Mouse (Mus musculus): ENCODE measurements around the gene Med21. TPM values are rescaled to one million over a fixed set of nuclear protein-coding genes. Genes with fewer than 3 reads are reported as not detected.

Med21 gene
- polyA plus RNA-seq, 1 experiment from 2014 or later: 130 TPM

GRCm38 (mm10) chr6:146629781-146630756 is 12.3 kb upstream of the Med21 start:
- WGBS: 81% methylated on average over 9 of the region's 9 CpGs
- Histone ChIP-seq H3K9me3 (no peaks in the 10 kb centered on the region), H3K27ac (no peak overlapping the region), H3K36me3 (no peaks in the 10 kb centered on the region), H3K4me2 (replicated peaks) (no peak overlapping the region), H3K9ac (no peak overlapping the region), H3K4me3 (no peak overlapping the region), H3K27me3 (no peaks in the 10 kb centered on the region), H3K4me1 (peaks cover 17% of the 10 kb centered on the region)
- no peak for ATAC-seq (ENCODE audit: insufficient number of reproducible peaks, insufficient read depth, low FRiP score, low TSS enrichment)

DNA sequence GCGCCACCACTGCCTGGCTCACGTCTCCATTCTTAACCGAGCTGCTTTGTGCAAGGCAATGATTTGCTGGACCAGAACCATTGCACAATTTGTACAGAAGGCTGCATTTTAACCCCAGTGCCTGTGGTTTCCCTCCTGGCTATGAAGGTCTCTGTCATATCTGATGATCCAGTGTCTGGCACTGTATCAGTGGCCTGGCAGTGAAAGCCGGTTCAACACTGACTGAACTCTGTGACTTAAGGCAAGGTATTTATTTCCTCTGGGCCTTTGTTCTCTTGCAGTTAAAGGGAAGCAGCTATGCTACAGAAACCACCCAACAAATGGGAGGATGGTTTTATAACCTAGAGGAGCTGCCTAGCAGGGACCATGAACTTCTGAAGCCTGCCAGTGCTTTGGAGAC is 11.4 kb upstream of the Med21 start:
- no peaks in the 10 kb centered on the region for H3K27me3 ChIP-seq

GRCm38 (mm10) chr6:146631847-146632246 is 10.5 kb upstream of the Med21 start:
- Histone ChIP-seq H3K27ac (no peak overlapping the region), H3K4me3 (no peak overlapping the region), H3K4me1 (peaks cover 17% of the 10 kb centered on the region), H3K9ac (no peak overlapping the region), H3K36me3 (no peaks in the 10 kb centered on the region), H3K4me2 (replicated peaks) (no peak overlapping the region), H3K27me3 (no peaks in the 10 kb centered on the region), H3K9me3 (no peaks in the 10 kb centered on the region)
- no peak for ATAC-seq (ENCODE audit: insufficient number of reproducible peaks, insufficient read depth, low FRiP score, low TSS enrichment)
- WGBS: 75% methylated on average over 8 of the region's 8 CpGs

More for the DNA sequence above, 11.4 kb upstream of the Med21 start:
- H3K4me2 ChIP-seq (replicated peaks): no peak overlapping the region
- no peaks in the 10 kb centered on the region for H3K36me3 ChIP-seq
- H3K27ac ChIP-seq: no peak overlapping the region
- no peak overlapping the region for H3K9ac ChIP-seq
- H3K4me1 ChIP-seq: peaks cover 17% of the 10 kb centered on the region
- H3K4me3 ChIP-seq: no peak overlapping the region
- ATAC-seq (ENCODE audit: insufficient number of reproducible peaks, insufficient read depth, low FRiP score, low TSS enrichment): no peak
- 90% methylated on average over 4 of the region's 4 CpGs for WGBS
- H3K9me3 ChIP-seq: no peaks in the 10 kb centered on the region

- H3K9me3 ChIP-seq: no peaks in the 10 kb centered on the region
- no peaks in the 10 kb centered on the region for H3K36me3 ChIP-seq
- no peak overlapping the region for H3K4me3 ChIP-seq
- H3K4me2 ChIP-seq (replicated peaks): no peak overlapping the region
- WGBS: 71% methylated on average over 9 of the region's 9 CpGs
- no peak for ATAC-seq (ENCODE audit: insufficient number of reproducible peaks, insufficient read depth, low FRiP score, low TSS enrichment)
- no peak overlapping the region for H3K9ac ChIP-seq
- H3K27me3 ChIP-seq: no peaks in the 10 kb centered on the region
- H3K27ac ChIP-seq: no peak overlapping the region
- H3K4me1 ChIP-seq: peaks cover 17% of the 10 kb centered on the region
Observed at GRCm38 (mm10) chr6:146632403-146632802, 9.9 kb upstream of the Med21 start.

GRCm38 (mm10) chr6:146633097-146633496 is 9.2 kb upstream of the Med21 start:
- WGBS: 43% methylated on average over 8 of the region's 8 CpGs
- ATAC-seq (ENCODE audit: insufficient number of reproducible peaks, insufficient read depth, low FRiP score, low TSS enrichment): no peak
- H3K9ac ChIP-seq: peak overlapping the region; percentile 78
- no peaks in the 10 kb centered on the region for H3K27me3 ChIP-seq
- H3K27ac ChIP-seq: no peak overlapping the region
- no peaks in the 10 kb centered on the region for H3K9me3 ChIP-seq
- H3K36me3 ChIP-seq: no peaks in the 10 kb centered on the region
- H3K4me1 ChIP-seq: peaks cover 17% of the 10 kb centered on the region
- H3K4me3 ChIP-seq: peak overlapping the region; percentile 73
- peak overlapping the region; percentile 61 for H3K4me2 ChIP-seq (replicated peaks)

DNA sequence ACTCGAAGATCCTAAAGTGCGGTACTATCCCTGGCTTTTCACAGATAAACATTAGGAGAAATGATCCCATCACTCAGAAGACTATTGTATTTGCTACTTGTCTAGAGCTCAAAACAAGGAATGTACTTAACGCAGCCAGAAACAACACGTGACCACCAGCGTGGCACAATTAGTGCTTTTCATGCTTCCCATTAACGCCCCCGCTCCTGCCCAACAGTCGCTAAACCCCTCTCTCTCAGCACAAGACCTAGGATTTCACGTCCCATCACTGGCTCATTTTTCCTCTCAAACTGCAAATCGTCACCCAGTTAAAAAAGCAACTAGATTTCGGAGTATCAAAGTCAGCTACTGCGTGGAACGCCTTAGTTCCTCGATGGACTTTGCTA is 8.7 kb upstream of the Med21 start:
- peak overlapping the region; percentile 78 for H3K9ac ChIP-seq
- peak overlapping the region; percentile 83; the same call in 1 of the 2 replicates for H3K27ac ChIP-seq
- H3K27me3 ChIP-seq: no peaks in the 10 kb centered on the region
- H3K4me2 ChIP-seq (replicated peaks): peak overlapping the region; percentile 61
- H3K4me3 ChIP-seq: peak overlapping the region; percentile 73
- no peak for ATAC-seq (ENCODE audit: insufficient number of reproducible peaks, insufficient read depth, low FRiP score, low TSS enrichment)
- no peaks in the 10 kb centered on the region for H3K9me3 ChIP-seq
- H3K4me1 ChIP-seq: peaks cover 17% of the 10 kb centered on the region
- WGBS: 11% methylated on average over 14 of the region's 14 CpGs
- no peaks in the 10 kb centered on the region for H3K36me3 ChIP-seq

DNA sequence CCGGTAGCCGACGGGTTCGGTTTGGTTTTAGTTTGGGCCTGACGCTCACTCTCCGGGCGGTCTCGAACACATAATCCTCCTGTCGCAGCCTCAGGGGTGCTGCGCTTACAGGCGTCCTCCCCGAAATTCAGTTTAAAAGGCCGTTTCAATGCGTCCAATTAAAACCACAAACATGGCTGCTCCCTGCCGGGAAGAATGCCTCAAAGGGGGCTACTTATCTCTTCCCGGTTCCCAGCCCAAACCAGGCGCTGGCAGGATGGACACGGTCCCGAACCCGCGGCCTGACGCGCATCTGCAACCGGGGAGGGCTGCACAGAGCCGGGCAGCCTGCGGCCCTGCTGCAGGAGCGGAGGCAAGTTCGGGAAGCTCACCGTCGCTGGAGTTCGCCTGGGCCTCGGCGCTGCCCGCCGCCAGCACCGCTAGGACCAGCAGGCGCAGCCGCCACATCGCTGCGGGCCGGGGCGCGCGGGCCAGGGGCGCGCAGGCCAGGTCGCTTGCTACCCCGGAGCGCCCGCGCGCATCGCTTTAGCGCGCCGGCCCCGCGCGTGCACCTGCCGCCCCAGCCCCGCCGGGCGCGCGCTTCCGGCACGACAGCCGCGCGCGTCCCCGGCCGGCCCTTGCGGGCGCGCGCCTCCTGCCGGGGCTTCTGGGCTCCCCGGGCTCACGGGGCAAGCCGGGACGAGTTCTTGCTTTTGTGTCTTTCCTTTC is 8.2 kb upstream of the Med21 start:
- Histone ChIP-seq H3K9me3 (no peaks in the 10 kb centered on the region), H3K4me2 (replicated peaks) (peak overlapping the region; percentile 61), H3K9ac (peak overlapping the region; percentile 78), H3K36me3 (no peaks in the 10 kb centered on the region), H3K4me1 (peaks cover 17% of the 10 kb centered on the region), H3K4me3 (peak overlapping the region; percentile 73), H3K27me3 (no peaks in the 10 kb centered on the region), H3K27ac (peak overlapping the region; percentile 83)
- under 1% methylated on average over 70 of the region's 82 CpGs for WGBS
- peak; percentile 82 for ATAC-seq (ENCODE audit: insufficient number of reproducible peaks, insufficient read depth, low FRiP score, low TSS enrichment)

DNA sequence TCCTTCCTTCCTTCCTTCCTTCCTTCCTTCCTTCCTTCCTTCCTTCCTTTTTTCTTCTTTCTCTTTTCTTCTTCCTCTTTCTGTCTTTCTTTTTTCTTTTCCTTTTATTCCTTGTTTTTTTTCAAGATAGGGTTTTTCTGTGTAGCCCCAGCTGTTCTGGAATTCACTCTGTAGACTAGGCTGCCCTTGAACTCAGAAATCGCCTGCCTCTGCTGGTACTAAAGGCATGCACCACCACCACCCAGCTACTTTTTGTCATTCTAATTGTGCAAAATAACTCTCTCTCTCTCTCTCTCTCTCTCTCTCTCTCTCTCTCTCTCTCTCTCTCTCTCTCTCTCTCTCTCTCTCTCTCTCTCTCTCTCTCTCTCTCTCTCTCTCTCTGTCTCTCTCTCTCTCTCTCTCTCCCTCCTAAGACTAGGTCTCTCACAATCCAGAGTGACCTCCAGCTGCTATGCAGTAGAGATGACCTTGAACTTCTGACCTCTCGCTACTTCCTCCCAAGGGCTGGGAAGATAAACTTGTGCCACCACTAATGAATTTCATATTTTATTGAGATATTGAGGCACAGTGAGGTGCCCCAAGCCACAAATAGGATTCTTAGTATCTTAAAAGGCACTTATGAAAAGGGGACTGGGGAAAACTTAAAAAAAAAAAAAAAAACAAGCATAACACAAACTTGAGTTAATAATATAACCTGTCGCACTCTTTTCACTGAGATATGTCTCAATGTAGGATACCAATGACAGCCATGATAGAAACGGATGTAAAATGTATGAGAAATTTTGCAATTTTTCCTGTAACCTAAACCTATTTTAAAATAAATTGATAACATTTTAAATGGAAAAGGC is 7.4 kb upstream of the Med21 start:
- H3K27me3 ChIP-seq: no peaks in the 10 kb centered on the region
- peak overlapping the region; percentile 73; the same call in 1 of the 2 replicates for H3K4me3 ChIP-seq
- ATAC-seq (ENCODE audit: insufficient number of reproducible peaks, insufficient read depth, low FRiP score, low TSS enrichment): no peak
- H3K4me1 ChIP-seq: peaks cover 17% of the 10 kb centered on the region
- H3K9me3 ChIP-seq: no peaks in the 10 kb centered on the region
- H3K9ac ChIP-seq: 0 out of 2 replicates have a peak overlapping the region, but pooled peaks have one; percentile 78
- WGBS: 57% methylated on average over 4 of the region's 4 CpGs
- H3K4me2 ChIP-seq (replicated peaks): peak overlapping the region; percentile 61
- no peaks in the 10 kb centered on the region for H3K36me3 ChIP-seq
- H3K27ac ChIP-seq: no peak overlapping the region

GRCm38 (mm10) chr6:146636482-146636881 is 5.9 kb upstream of the Med21 start:
- no peak overlapping the region for H3K27ac ChIP-seq
- H3K4me2 ChIP-seq (replicated peaks): no peak overlapping the region
- H3K4me3 ChIP-seq: no peak overlapping the region
- no peaks in the 10 kb centered on the region for H3K9me3 ChIP-seq
- no peaks in the 10 kb centered on the region for H3K27me3 ChIP-seq
- H3K4me1 ChIP-seq: peaks cover 17% of the 10 kb centered on the region
- H3K9ac ChIP-seq: no peak overlapping the region
- no peaks in the 10 kb centered on the region for H3K36me3 ChIP-seq
- 90% methylated on average over 5 of the region's 5 CpGs for WGBS
- no peak for ATAC-seq (ENCODE audit: insufficient number of reproducible peaks, insufficient read depth, low FRiP score, low TSS enrichment)

DNA sequence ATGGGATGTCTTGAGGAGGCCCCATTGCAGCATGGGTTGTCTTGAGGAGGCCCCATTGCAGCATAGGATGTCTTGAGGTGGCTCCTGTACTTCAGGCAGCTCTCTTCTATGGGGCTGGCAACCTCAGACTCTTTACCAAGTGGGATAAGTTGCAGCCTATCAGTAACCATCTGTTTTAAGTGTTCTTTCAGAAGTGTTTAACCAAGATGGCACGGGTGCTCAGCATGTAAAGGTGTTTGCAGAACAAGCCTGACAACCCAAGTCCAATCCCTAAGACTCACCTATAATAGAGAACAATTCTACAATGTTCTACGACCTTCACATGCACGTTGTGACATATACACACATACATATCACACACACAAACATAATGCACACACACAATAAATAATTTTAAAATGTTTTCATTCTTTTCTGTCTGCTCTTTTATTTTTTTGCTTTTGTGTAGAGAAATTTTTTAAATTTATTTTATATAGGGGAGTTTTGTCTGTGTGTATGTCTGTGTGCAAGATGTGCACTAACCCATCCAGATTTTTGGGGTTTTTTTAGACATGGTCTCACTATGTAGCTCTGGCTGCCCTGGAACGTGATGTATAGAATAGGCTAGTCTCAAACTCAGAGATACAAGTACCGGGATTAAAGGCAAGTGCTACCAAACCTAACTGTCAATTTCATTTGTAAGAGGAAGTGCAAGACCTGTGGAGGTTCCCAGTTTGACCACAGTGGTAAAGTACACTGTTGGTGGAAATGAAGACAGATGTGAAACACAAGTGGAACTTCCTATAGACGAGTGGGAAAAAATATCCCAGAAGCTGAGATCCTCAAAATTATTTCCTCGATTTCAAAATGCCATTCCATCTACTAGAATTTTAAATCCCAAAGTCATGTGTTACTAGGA is 2.0 kb upstream of the Med21 start:
- Histone ChIP-seq H3K9ac (no peak overlapping the region), H3K27ac (no peak overlapping the region), H3K4me2 (replicated peaks) (no peak overlapping the region), H3K4me1 (peaks cover 5% of the 10 kb centered on the region; the same call in 1 of the 2 replicates), H3K9me3 (no peaks in the 10 kb centered on the region), H3K4me3 (no peak overlapping the region), H3K27me3 (no peaks in the 10 kb centered on the region), H3K36me3 (no peaks in the 10 kb centered on the region)
- 87% methylated on average over 7 of the region's 7 CpGs for WGBS
- no peak for ATAC-seq (ENCODE audit: insufficient number of reproducible peaks, insufficient read depth, low FRiP score, low TSS enrichment)

All from embryonic facial prominence, embryonic 12.5 days (tissue).